Mouse (Mus musculus) olfactory bulb, adult 2 months (tissue): Measurements from ENCODE around the gene Bcam. TPM values are rescaled to one million over a fixed set of nuclear protein-coding genes. Genes with fewer than 3 reads are reported as not detected.

ENCODE experiments used
- H3K27ac ChIP-seq: fragments of 200-500 bp; 2 replicates; pipeline ENCODE4 v1.5.1; 2012; ENCODE audit warnings: low read depth, low read length; ENCODE audit not compliant: insufficient read depth
- H3K4me1 ChIP-seq: fragments of 200-500 bp; 2 replicates; pipeline ENCODE4 v1.6.1; 2012; ENCODE audit warnings: low read length; ENCODE audit not compliant: control insufficient read depth, insufficient read depth
- H3K4me3 ChIP-seq: fragments of 200-500 bp; 2 replicates; pipeline ENCODE4 v1.5.1; 2012; ENCODE audit warnings: mild to moderate bottlenecking, low read depth, low read length, moderate library complexity; ENCODE audit not compliant: insufficient read depth
- CTCF ChIP-seq: fragments of 200-500 bp; IDR thresholded peaks from 2 replicates; pipeline ENCODE4 v1.5.1; 2012; ENCODE audit warnings: low read depth, mild to moderate bottlenecking, low read length, moderate library complexity; ENCODE audit not compliant: insufficient read depth
- POLR2A ChIP-seq: fragments of 200-500 bp; IDR thresholded peaks from 2 replicates; pipeline ENCODE4 v1.6.1; 2012; ENCODE audit warnings: mild to moderate bottlenecking, low read depth, low read length, moderate library complexity; ENCODE audit not compliant: insufficient read depth
- WGBS: fragments of 180-500 bp; shearing (Covaris S2); methylation state at CpG from one replicate; pipeline ENCODE4 v1.1.7; 2018; 5-methylcytosine and 5-hydroxymethylcytosine counted together
- polyA plus RNA-seq: library from polyadenylated mRNA; stranded (reverse); fragments of >200 nt; gene quantifications from 2 replicates; pipeline ENCODE4 v1.2.4, GENCODE M21; 2012; ENCODE audit warnings: low replicate concordance; ENCODE audit not compliant: missing spikeins, insufficient read depth, insufficient read length

Gene Bcam
- polyA plus RNA-seq, 1 experiment = not detected

GRCm38 (mm10) chr7:19712414-19712813, 58.4 kb downstream of the Bcam start:
- Histone ChIP-seq H3K4me1 (peaks cover 11% of the 10 kb centered on the region), H3K27ac (no peak overlapping the region), H3K4me3 (no peak overlapping the region)
- no peak for TF ChIP-seq CTCF
- WGBS = 45% methylated on average over 4 of the region's 4 CpGs

GRCm38 (mm10) chr7:19710650-19711049, 60.2 kb downstream of the Bcam start:
- WGBS = 88% methylated on average over 10 of the region's 10 CpGs
- Histone ChIP-seq H3K4me3 (no peak overlapping the region), H3K4me1 (peaks cover 7% of the 10 kb centered on the region), H3K27ac (no peak overlapping the region)
- TF ChIP-seq POLR2A (no peak), CTCF (no peak)

Other genes starting within 250 kb of the Bcam start
- gene Ppp1r37, start 207.9 kb downstream of the Bcam start, polyA plus RNA-seq = not detected in 2 replicates
- gene Zfp296, start 193.7 kb downstream of the Bcam start, polyA plus RNA-seq = not detected in 2 replicates
- not detected in 2 replicates for gene Gemin7, start 193.4 kb downstream of the Bcam start, polyA plus RNA-seq
- not detected in 2 replicates for gene Clasrp, start 166.5 kb downstream of the Bcam start, polyA plus RNA-seq
- not detected in 2 replicates for gene Relb, start 141.6 kb downstream of the Bcam start, polyA plus RNA-seq
- gene Clptm1, start 106.0 kb downstream of the Bcam start, polyA plus RNA-seq = not detected in 2 replicates
- not detected in 2 replicates for gene Apoc2, start 93.1 kb downstream of the Bcam start, polyA plus RNA-seq
- not detected in 2 replicates for gene Gm44805, start 89.6 kb downstream of the Bcam start, polyA plus RNA-seq
- gene Apoc4, start 89.5 kb downstream of the Bcam start, polyA plus RNA-seq = not detected in 2 replicates
- gene Apoc1, start 78.4 kb downstream of the Bcam start, polyA plus RNA-seq = not detected in 2 replicates
- gene Apoe, start 71.8 kb downstream of the Bcam start, polyA plus RNA-seq = 1,139 and 1,603 TPM in 2 replicates
- gene Tomm40, start 55.6 kb downstream of the Bcam start, polyA plus RNA-seq = not detected in 2 replicates
- gene Nectin2, start 20.5 kb downstream of the Bcam start, polyA plus RNA-seq = not detected in 2 replicates
- gene Cblc, start 25.8 kb upstream of the Bcam start, polyA plus RNA-seq = not detected in 2 replicates
- gene Bcl3, start 51.8 kb upstream of the Bcam start, polyA plus RNA-seq = not detected in 2 replicates
- gene Gm19345, start 81.0 kb upstream of the Bcam start, polyA plus RNA-seq = not detected in 2 replicates
- gene Ceacam16, start 90.3 kb upstream of the Bcam start, polyA plus RNA-seq = not detected in 2 replicates
- not detected in 2 replicates for gene Ceacam19, start 116.9 kb upstream of the Bcam start, polyA plus RNA-seq
- not detected in 2 replicates for gene Pvr, start 150.1 kb upstream of the Bcam start, polyA plus RNA-seq
- gene Igsf23, start 179.7 kb upstream of the Bcam start, polyA plus RNA-seq = not detected in 2 replicates
- gene Ceacam20, start 194.4 kb upstream of the Bcam start, polyA plus RNA-seq = not detected in 2 replicates
- gene Nlrp9b, start 220.4 kb upstream of the Bcam start, polyA plus RNA-seq = not detected in 2 replicates